Mouse (Mus musculus) C2C12 (cell line): Measurements from ENCODE around the gene Cphx3.
"Not testable (repeated sequence)": the region's sequence is repeated elsewhere in the genome, so short reads cannot be mapped to it uniquely, and the experiment has no call there.

Experiments used
- CTCF ChIP-seq: IDR thresholded peaks from one replicate; pipeline ENCODE4 v1.5.1; 2011; ENCODE audit not compliant: control insufficient read depth, insufficient read depth, insufficient read length
- MAX ChIP-seq: IDR thresholded peaks from one replicate; pipeline ENCODE4 v1.6.1; 2011; ENCODE audit warnings: mild to moderate bottlenecking, control low read depth
- MYOD1 ChIP-seq: IDR thresholded peaks from one replicate; pipeline ENCODE4 v1.6.1; 2011; ENCODE audit warnings: low read depth; ENCODE audit not compliant: control insufficient read depth, insufficient read length
- MYOG ChIP-seq: IDR thresholded peaks from one replicate; pipeline ENCODE4 v1.6.1; 2011; ENCODE audit not compliant: control insufficient read depth, insufficient read length; ENCODE audit errors: extremely low read depth

DNA sequence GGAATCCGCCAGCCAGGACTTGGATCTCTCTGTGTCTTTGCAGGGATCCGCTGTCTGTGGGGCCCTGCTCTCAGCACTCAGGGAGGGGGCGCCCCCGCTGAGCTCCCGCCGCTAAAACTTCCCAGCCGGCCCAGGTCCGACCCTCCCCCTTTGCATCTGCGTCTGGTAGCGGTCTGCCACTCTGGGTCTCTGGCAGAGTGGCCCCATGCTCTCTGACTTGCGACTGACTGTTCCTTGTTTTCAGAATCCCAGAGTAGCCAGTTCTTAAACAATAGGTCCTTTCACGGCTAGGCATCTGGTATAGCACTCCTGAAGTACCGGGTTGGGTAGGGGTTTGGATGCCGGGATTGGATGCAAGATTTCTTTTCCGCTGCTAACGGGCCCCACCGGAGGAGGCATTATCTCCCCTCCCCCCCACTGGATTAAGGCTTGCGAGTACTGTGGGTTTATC is 36.5 kb downstream of the Cphx3 start:
- not testable (repeated sequence) for TF ChIP-seq CTCF, MYOD1, MYOG, MAX
